Mouse (Mus musculus): Measurements from ENCODE around the gene Gm28729. TPM values are rescaled to one million over a fixed set of nuclear protein-coding genes. Genes with fewer than 3 reads are reported as not detected.
"Not testable (repeated sequence)": the region's sequence is repeated elsewhere in the genome, so short reads cannot be mapped to it uniquely, and the experiment has no call there.

Gene Gm28729
- polyA plus RNA-seq, 1 experiment: not detected

- Histone ChIP-seq H3K27ac (ENCODE audit: insufficient read depth, low read depth, low read length) (no peak overlapping the region), H3K27me3 (ENCODE audit: control insufficient read depth, insufficient read depth, low read length) (no peaks in the 10 kb centered on the region), H3K36me3 (ENCODE audit: control insufficient read depth, insufficient read depth, low read length) (no peaks in the 10 kb centered on the region), H3K4me1 (ENCODE audit: control insufficient read depth, insufficient read depth, insufficient read length, low read length) (no peaks in the 10 kb centered on the region), H3K4me3 (ENCODE audit: low read depth, low read length) (no peak overlapping the region)
- 88% methylated on average over 5 of the region's 5 CpGs for WGBS
- TF ChIP-seq POLR2A (IDR thresholded peaks at IDR 0.05; ENCODE audit: low read depth, low read length) (no peak), CTCF (IDR thresholded peaks at IDR 0.05; ENCODE audit: extremely low read depth, insufficient read length, insufficient replicate concordance, low read depth, low read length) (no peak)
Measured at GRCm38 (mm10) chr9:96523148-96523547, 1.9 kb downstream of the Gm28729 start.

GRCm38 (mm10) chr9:96521574-96521973 lies 3.5 kb downstream of the Gm28729 start:
- H3K4me1 ChIP-seq (ENCODE audit: control insufficient read depth, insufficient read depth, insufficient read length, low read length); H3K36me3 ChIP-seq (ENCODE audit: control insufficient read depth, insufficient read depth, low read length); H3K4me3 ChIP-seq (ENCODE audit: low read depth, low read length); H3K27me3 ChIP-seq (ENCODE audit: control insufficient read depth, insufficient read depth, low read length); H3K27ac ChIP-seq (ENCODE audit: insufficient read depth, low read depth, low read length): not testable (repeated sequence)
- 55% methylated on average over 2 of the region's 2 CpGs for WGBS

GRCm38 (mm10) chr9:96517429-96517828 lies 7.6 kb downstream of the Gm28729 start:
- Histone ChIP-seq H3K27me3 (ENCODE audit: control insufficient read depth, insufficient read depth, low read length) (no peaks in the 10 kb centered on the region), H3K4me3 (ENCODE audit: low read depth, low read length) (no peak overlapping the region), H3K27ac (ENCODE audit: insufficient read depth, low read depth, low read length) (no peak overlapping the region), H3K36me3 (ENCODE audit: control insufficient read depth, insufficient read depth, low read length) (no peaks in the 10 kb centered on the region), H3K4me1 (ENCODE audit: control insufficient read depth, insufficient read depth, insufficient read length, low read length) (no peaks in the 10 kb centered on the region)
- TF ChIP-seq POLR2A (IDR thresholded peaks at IDR 0.05; ENCODE audit: low read depth, low read length): no peak
- WGBS: 28% methylated on average over 4 of the region's 4 CpGs

- H3K27me3 ChIP-seq (ENCODE audit: control insufficient read depth, insufficient read depth, low read length): no peaks in the 10 kb centered on the region
Measured at GRCm38 (mm10) chr9:96516806-96517205, 8.3 kb downstream of the Gm28729 start.

GRCm38 (mm10) chr9:96515737-96516136 lies 9.3 kb downstream of the Gm28729 start:
- no peak overlapping the region for H3K27ac ChIP-seq (ENCODE audit: insufficient read depth, low read depth, low read length)
- no peaks in the 10 kb centered on the region for H3K27me3 ChIP-seq (ENCODE audit: control insufficient read depth, insufficient read depth, low read length)
- no peak for TF ChIP-seq CTCF (IDR thresholded peaks at IDR 0.05; ENCODE audit: extremely low read depth, insufficient read length, insufficient replicate concordance, low read depth, low read length)
- TF ChIP-seq POLR2A (IDR thresholded peaks at IDR 0.05; ENCODE audit: low read depth, low read length): no peak
- H3K36me3 ChIP-seq (ENCODE audit: control insufficient read depth, insufficient read depth, low read length): no peaks in the 10 kb centered on the region
- no peaks in the 10 kb centered on the region for H3K4me1 ChIP-seq (ENCODE audit: control insufficient read depth, insufficient read depth, insufficient read length, low read length)
- 80% methylated on average over 5 of the region's 5 CpGs for WGBS
- no peak overlapping the region for H3K4me3 ChIP-seq (ENCODE audit: low read depth, low read length)

More at GRCm38 (mm10) chr9:96516806-96517205, 8.3 kb downstream of the Gm28729 start:
- Histone ChIP-seq H3K4me3 (ENCODE audit: low read depth, low read length) (no peak overlapping the region), H3K4me1 (ENCODE audit: control insufficient read depth, insufficient read depth, insufficient read length, low read length) (no peaks in the 10 kb centered on the region), H3K27ac (ENCODE audit: insufficient read depth, low read depth, low read length) (no peak overlapping the region), H3K36me3 (ENCODE audit: control insufficient read depth, insufficient read depth, low read length) (no peaks in the 10 kb centered on the region)
- 60% methylated on average over 3 of the region's 3 CpGs for WGBS
- no peak for TF ChIP-seq CTCF (IDR thresholded peaks at IDR 0.05; ENCODE audit: extremely low read depth, insufficient read length, insufficient replicate concordance, low read depth, low read length)
- TF ChIP-seq POLR2A (IDR thresholded peaks at IDR 0.05; ENCODE audit: low read depth, low read length): no peak

- Histone ChIP-seq H3K27me3 (ENCODE audit: control insufficient read depth, insufficient read depth, low read length) (no peaks in the 10 kb centered on the region), H3K4me1 (ENCODE audit: control insufficient read depth, insufficient read depth, insufficient read length, low read length) (no peaks in the 10 kb centered on the region), H3K36me3 (ENCODE audit: control insufficient read depth, insufficient read depth, low read length) (no peaks in the 10 kb centered on the region), H3K27ac (ENCODE audit: insufficient read depth, low read depth, low read length) (no peak overlapping the region), H3K4me3 (ENCODE audit: low read depth, low read length) (no peak overlapping the region)
- TF ChIP-seq POLR2A (IDR thresholded peaks at IDR 0.05; ENCODE audit: low read depth, low read length) (no peak), CTCF (IDR thresholded peaks at IDR 0.05; ENCODE audit: extremely low read depth, insufficient read length, insufficient replicate concordance, low read depth, low read length) (no peak)
- WGBS: 66% methylated on average over 5 of the region's 5 CpGs
Measured at GRCm38 (mm10) chr9:96514278-96514677, 10.8 kb downstream of the Gm28729 start.

GRCm38 (mm10) chr9:96506011-96506498 lies 19.0 kb downstream of the Gm28729 start:
- H3K36me3 ChIP-seq (ENCODE audit: control insufficient read depth, insufficient read depth, low read length): no peaks in the 10 kb centered on the region
- no peak overlapping the region for H3K4me3 ChIP-seq (ENCODE audit: low read depth, low read length)
- H3K4me1 ChIP-seq (ENCODE audit: control insufficient read depth, insufficient read depth, insufficient read length, low read length): no peaks in the 10 kb centered on the region; the same call in 1 of the 2 replicates
- H3K27ac ChIP-seq (ENCODE audit: insufficient read depth, low read depth, low read length): no peak overlapping the region
- no peaks in the 10 kb centered on the region for H3K27me3 ChIP-seq (ENCODE audit: control insufficient read depth, insufficient read depth, low read length)
- 45% methylated on average over 10 of the region's 10 CpGs for WGBS
- no peak for TF ChIP-seq CTCF (IDR thresholded peaks at IDR 0.05; ENCODE audit: extremely low read depth, insufficient read length, insufficient replicate concordance, low read depth, low read length)
- TF ChIP-seq POLR2A (IDR thresholded peaks at IDR 0.05; ENCODE audit: low read depth, low read length): no peak

- Histone ChIP-seq H3K4me3 (ENCODE audit: low read depth, low read length) (no peak overlapping the region), H3K4me1 (ENCODE audit: control insufficient read depth, insufficient read depth, insufficient read length, low read length) (no peaks in the 10 kb centered on the region; the same call in 1 of the 2 replicates), H3K27ac (ENCODE audit: insufficient read depth, low read depth, low read length) (no peak overlapping the region), H3K27me3 (ENCODE audit: control insufficient read depth, insufficient read depth, low read length) (no peaks in the 10 kb centered on the region), H3K36me3 (ENCODE audit: control insufficient read depth, insufficient read depth, low read length) (no peaks in the 10 kb centered on the region)
- TF ChIP-seq CTCF (IDR thresholded peaks at IDR 0.05; ENCODE audit: extremely low read depth, insufficient read length, insufficient replicate concordance, low read depth, low read length) (no peak), POLR2A (IDR thresholded peaks at IDR 0.05; ENCODE audit: low read depth, low read length) (no peak)
- WGBS: 89% methylated on average over 4 of the region's 4 CpGs
Measured at GRCm38 (mm10) chr9:96505156-96505555, 19.9 kb downstream of the Gm28729 start.
